Mouse (Mus musculus): ENCODE data around the gene Kiss1r. TPM values are rescaled to one million over a fixed set of nuclear protein-coding genes. Genes with fewer than 3 reads are reported as not detected.
A peak's percentile ranks its signal among the peaks of the same experiment; 100 is the strongest.

The Kiss1r gene
- polyA plus RNA-seq, 1 experiment from 2014 or later: 0.48 TPM

GRCm38 (mm10) chr10:79919251-79919849 lies 2.6 kb downstream of the Kiss1r start:
- H3K27ac ChIP-seq: no peak overlapping the region
- DNase-seq (ENCODE audit: extremely low spot score, low spot score): no peak
- H3K36me3 ChIP-seq (replicated peaks): no peaks in the 10 kb centered on the region
- peaks cover 72% of the 10 kb centered on the region for H3K4me1 ChIP-seq
- no peaks in the 10 kb centered on the region for H3K9me3 ChIP-seq
- H3K27me3 ChIP-seq (ENCODE audit: poor library complexity, severe bottlenecking): peaks cover 81% of the 10 kb centered on the region
- WGBS: 2% methylated on average over 21 of the region's 21 CpGs
- peak overlapping the region; percentile 18 for H3K4me3 ChIP-seq

GRCm38 (mm10) chr10:79920056-79920890 lies 3.5 kb downstream of the Kiss1r start:
- 17% methylated on average over 26 of the region's 26 CpGs for WGBS
- no peak for DNase-seq (ENCODE audit: extremely low spot score, low spot score)
- Histone ChIP-seq H3K4me3 (peak overlapping the region; percentile 41), H3K27ac (no peak overlapping the region), H3K9me3 (no peaks in the 10 kb centered on the region), H3K27me3 (ENCODE audit: poor library complexity, severe bottlenecking) (peaks cover 79% of the 10 kb centered on the region), H3K4me1 (peaks cover 63% of the 10 kb centered on the region), H3K36me3 (replicated peaks) (no peaks in the 10 kb centered on the region)

- WGBS: 6% methylated on average over 41 of the region's 41 CpGs
- peak within 1 kb of the TSS; percentile 41 for H3K4me3 ChIP-seq
- peaks cover 82% of the 10 kb centered on the region for H3K27me3 ChIP-seq (ENCODE audit: poor library complexity, severe bottlenecking)
- peaks cover 63% of the 10 kb centered on the region for H3K4me1 ChIP-seq
- H3K36me3 ChIP-seq (replicated peaks): no peaks in the 10 kb centered on the region
- H3K9me3 ChIP-seq: no peaks in the 10 kb centered on the region
- H3K27ac ChIP-seq: no peak within 1 kb of the TSS
- DNase-seq (ENCODE audit: extremely low spot score, low spot score): no peak
These were observed 4.3 kb downstream of the Kiss1r start, which contains the start of gene R3hdm4 for GRCm38 (mm10) chr10:79920958-79921535. Gene R3hdm4, minus strand, starts transcription at chr10:79921208.

GRCm38 (mm10) chr10:79921572-79921971 lies 4.8 kb downstream of the Kiss1r start:
- Histone ChIP-seq H3K27me3 (ENCODE audit: poor library complexity, severe bottlenecking) (peaks cover 85% of the 10 kb centered on the region), H3K27ac (no peak overlapping the region), H3K4me1 (peaks cover 63% of the 10 kb centered on the region), H3K4me3 (peak overlapping the region; percentile 41), H3K9me3 (no peaks in the 10 kb centered on the region), H3K36me3 (replicated peaks) (no peaks in the 10 kb centered on the region)
- WGBS: under 1% methylated on average over 34 of the region's 34 CpGs
- no peak for DNase-seq (ENCODE audit: extremely low spot score, low spot score)

- DNase-seq (ENCODE audit: extremely low spot score, low spot score): peak; percentile 88
- 11% methylated on average over 29 of the region's 29 CpGs for WGBS
- peaks cover 51% of the 10 kb centered on the region for H3K27me3 ChIP-seq (ENCODE audit: poor library complexity, severe bottlenecking)
- no peaks in the 10 kb centered on the region for H3K9me3 ChIP-seq
- peak overlapping the region; percentile 18 for H3K4me3 ChIP-seq
- no peaks in the 10 kb centered on the region for H3K36me3 ChIP-seq (replicated peaks)
- H3K27ac ChIP-seq: no peak overlapping the region
- H3K4me1 ChIP-seq: peaks cover 64% of the 10 kb centered on the region
These were observed 8.4 kb downstream of the Kiss1r start for GRCm38 (mm10) chr10:79924998-79925784.

GRCm38 (mm10) chr10:79925785-79926490 lies 9.2 kb downstream of the Kiss1r start:
- WGBS: 14% methylated on average over 15 of the region's 15 CpGs
- Histone ChIP-seq H3K27ac (peak overlapping the region; percentile 95), H3K27me3 (ENCODE audit: poor library complexity, severe bottlenecking) (peaks cover 43% of the 10 kb centered on the region), H3K36me3 (replicated peaks) (peaks cover 7% of the 10 kb centered on the region), H3K4me3 (peak overlapping the region; percentile 98), H3K4me1 (peaks cover 64% of the 10 kb centered on the region), H3K9me3 (no peaks in the 10 kb centered on the region)
- DNase-seq (ENCODE audit: extremely low spot score, low spot score): no peak

GRCm38 (mm10) chr10:79926491-79927323 lies 9.9 kb downstream of the Kiss1r start, which contains the start of gene Arid3a:
Gene Arid3a, plus strand, starts transcription at chr10:79927043.
- Histone ChIP-seq H3K9me3 (no peaks in the 10 kb centered on the region), H3K36me3 (replicated peaks) (peaks cover 15% of the 10 kb centered on the region), H3K27me3 (ENCODE audit: poor library complexity, severe bottlenecking) (peaks cover 35% of the 10 kb centered on the region), H3K4me1 (peaks cover 62% of the 10 kb centered on the region), H3K4me3 (peak within 1 kb of the TSS; percentile 98), H3K27ac (peak within 1 kb of the TSS; percentile 95)
- WGBS: under 1% methylated on average over 63 of the region's 63 CpGs
- peak; percentile 89 for DNase-seq (ENCODE audit: extremely low spot score, low spot score)

GRCm38 (mm10) chr10:79927324-79928029 lies 10.7 kb downstream of the Kiss1r start:
- Histone ChIP-seq H3K27me3 (ENCODE audit: poor library complexity, severe bottlenecking) (peaks cover 28% of the 10 kb centered on the region), H3K36me3 (replicated peaks) (peaks cover 23% of the 10 kb centered on the region), H3K4me3 (peak overlapping the region; percentile 98), H3K9me3 (no peaks in the 10 kb centered on the region), H3K4me1 (peaks cover 67% of the 10 kb centered on the region), H3K27ac (peak overlapping the region; percentile 95)
- under 1% methylated on average over 54 of the region's 54 CpGs for WGBS
- peak; percentile 69 for DNase-seq (ENCODE audit: extremely low spot score, low spot score)

- Histone ChIP-seq H3K4me1 (peaks cover 73% of the 10 kb centered on the region), H3K4me3 (peak overlapping the region; percentile 98), H3K27me3 (ENCODE audit: poor library complexity, severe bottlenecking) (peaks cover 21% of the 10 kb centered on the region), H3K9me3 (no peaks in the 10 kb centered on the region), H3K36me3 (replicated peaks) (peaks cover 29% of the 10 kb centered on the region), H3K27ac (peak overlapping the region; percentile 95)
- 1% methylated on average over 29 of the region's 29 CpGs for WGBS
- DNase-seq (ENCODE audit: extremely low spot score, low spot score): peak; percentile 37
These were observed 11.4 kb downstream of the Kiss1r start for GRCm38 (mm10) chr10:79928030-79928694.

GRCm38 (mm10) chr10:79928907-79929701 lies 12.3 kb downstream of the Kiss1r start:
- Histone ChIP-seq H3K27ac (peak overlapping the region; percentile 95), H3K4me3 (peak overlapping the region; percentile 98), H3K4me1 (peaks cover 83% of the 10 kb centered on the region), H3K27me3 (ENCODE audit: poor library complexity, severe bottlenecking) (peaks cover 11% of the 10 kb centered on the region), H3K36me3 (replicated peaks) (peaks cover 38% of the 10 kb centered on the region), H3K9me3 (no peaks in the 10 kb centered on the region)
- no peak for DNase-seq (ENCODE audit: extremely low spot score, low spot score)
- 26% methylated on average over 9 of the region's 9 CpGs for WGBS
